Mouse (Mus musculus): ENCODE results near the gene Tmeff1. TPM values are rescaled to one million over a fixed set of nuclear protein-coding genes. Genes with fewer than 3 reads are reported as not detected.

Tmeff1 gene
- polyA plus RNA-seq (2015; fragmentation: Nextera tagmentation; extraction: Ambion mirVana) = 37.4 and 45.4 TPM in 2 replicates

- Histone ChIP-seq H3K9ac (peak within 1 kb of the TSS; percentile 86), H3K9me3 (no peaks in the 10 kb centered on the region), H3K36me3 (no peaks in the 10 kb centered on the region), H3K4me3 (replicated peaks) (peak within 1 kb of the TSS; percentile 65), H3K4me1 (replicated peaks) (peaks cover 6% of the 10 kb centered on the region; the same call in 1 of the 2 replicates), H3K27ac (peak within 1 kb of the TSS; percentile 88), H3K4me2 (replicated peaks) (peak within 1 kb of the TSS; percentile 69), H3K27me3 (replicated peaks) (no peaks in the 10 kb centered on the region)
- ATAC-seq = peak; percentile 71
- 1% methylated on average over 53 of the region's 64 CpGs for WGBS
Observed at GRCm38 (mm10) chr4:48584421-48585240, at the start of gene Tmeff1. Gene Tmeff1 (plus strand): TSS chr4:48585174.

- H3K27me3 ChIP-seq (replicated peaks) = no peaks in the 10 kb centered on the region
- no peak for ATAC-seq
- H3K27ac ChIP-seq = no peak overlapping the region
- H3K36me3 ChIP-seq = no peaks in the 10 kb centered on the region
- no peak overlapping the region for H3K4me2 ChIP-seq (replicated peaks)
- WGBS = 79% methylated on average over 5 of the region's 5 CpGs
- no peak overlapping the region for H3K4me3 ChIP-seq (replicated peaks)
- H3K9me3 ChIP-seq = no peaks in the 10 kb centered on the region
- H3K4me1 ChIP-seq (replicated peaks) = no peaks in the 10 kb centered on the region
- no peak overlapping the region for H3K9ac ChIP-seq
Observed at GRCm38 (mm10) chr4:48536275-48536674, 48.7 kb upstream of the Tmeff1 start.

- WGBS = 90% methylated on average over 5 of the region's 5 CpGs
- Histone ChIP-seq H3K9me3 (no peaks in the 10 kb centered on the region), H3K9ac (no peak overlapping the region), H3K4me2 (replicated peaks) (no peak overlapping the region), H3K4me3 (replicated peaks) (no peak overlapping the region), H3K27me3 (replicated peaks) (no peaks in the 10 kb centered on the region), H3K27ac (no peak overlapping the region), H3K4me1 (replicated peaks) (peaks cover 6% of the 10 kb centered on the region), H3K36me3 (no peaks in the 10 kb centered on the region)
- no peak for ATAC-seq
Observed at GRCm38 (mm10) chr4:48537024-48537423, 48.0 kb upstream of the Tmeff1 start.

- ATAC-seq = no peak
- Histone ChIP-seq H3K27me3 (replicated peaks) (no peaks in the 10 kb centered on the region), H3K4me1 (replicated peaks) (peaks cover 16% of the 10 kb centered on the region), H3K4me2 (replicated peaks) (no peak overlapping the region), H3K36me3 (no peaks in the 10 kb centered on the region), H3K9me3 (no peaks in the 10 kb centered on the region), H3K4me3 (replicated peaks) (no peak overlapping the region), H3K27ac (no peak overlapping the region), H3K9ac (no peak overlapping the region)
- 81% methylated on average over 2 of the region's 2 CpGs for WGBS
Observed at GRCm38 (mm10) chr4:48538581-48538980, 46.4 kb upstream of the Tmeff1 start.

GRCm38 (mm10) chr4:48539841-48540575 is 45.0 kb upstream of the Tmeff1 start, which contains the start of gene Msantd3:
Gene Msantd3 (plus strand): TSS chr4:48539935.
- Histone ChIP-seq H3K36me3 (no peaks in the 10 kb centered on the region), H3K9ac (peak within 1 kb of the TSS; percentile 94), H3K4me1 (replicated peaks) (peaks cover 16% of the 10 kb centered on the region), H3K27ac (peak within 1 kb of the TSS; percentile 91), H3K4me2 (replicated peaks) (peak within 1 kb of the TSS; percentile 87), H3K4me3 (replicated peaks) (peak within 1 kb of the TSS; percentile 68), H3K27me3 (replicated peaks) (no peaks in the 10 kb centered on the region), H3K9me3 (no peaks in the 10 kb centered on the region)
- ATAC-seq = peak; percentile 91
- under 1% methylated on average over 48 of the region's 86 CpGs for WGBS

GRCm38 (mm10) chr4:48540576-48541111 is 44.3 kb upstream of the Tmeff1 start:
- no peaks in the 10 kb centered on the region for H3K9me3 ChIP-seq
- H3K27me3 ChIP-seq (replicated peaks) = no peaks in the 10 kb centered on the region
- H3K27ac ChIP-seq = peak overlapping the region; percentile 91
- peak overlapping the region; percentile 87 for H3K4me2 ChIP-seq (replicated peaks)
- H3K4me1 ChIP-seq (replicated peaks) = peaks cover 17% of the 10 kb centered on the region
- H3K36me3 ChIP-seq = no peaks in the 10 kb centered on the region
- peak; percentile 85 for ATAC-seq
- H3K4me3 ChIP-seq (replicated peaks) = peak overlapping the region; percentile 68
- under 1% methylated on average over 41 of the region's 50 CpGs for WGBS
- peak overlapping the region; percentile 94 for H3K9ac ChIP-seq

GRCm38 (mm10) chr4:48541526-48542250 is 43.3 kb upstream of the Tmeff1 start:
- peak overlapping the region; percentile 87 for H3K4me2 ChIP-seq (replicated peaks)
- peak overlapping the region; percentile 44; the same call in 1 of the 2 replicates for H3K27ac ChIP-seq
- 13% methylated on average over 15 of the region's 15 CpGs for WGBS
- H3K9me3 ChIP-seq = no peaks in the 10 kb centered on the region
- H3K27me3 ChIP-seq (replicated peaks) = no peaks in the 10 kb centered on the region
- peak overlapping the region; percentile 55 for H3K9ac ChIP-seq
- no peak for ATAC-seq
- H3K4me3 ChIP-seq (replicated peaks) = peak overlapping the region; percentile 68
- H3K4me1 ChIP-seq (replicated peaks) = peaks cover 25% of the 10 kb centered on the region
- H3K36me3 ChIP-seq = no peaks in the 10 kb centered on the region

GRCm38 (mm10) chr4:48542351-48542750 is 42.6 kb upstream of the Tmeff1 start:
- H3K27ac ChIP-seq = no peak overlapping the region
- WGBS = 31% methylated on average over 5 of the region's 5 CpGs
- H3K4me3 ChIP-seq (replicated peaks) = no peak overlapping the region
- no peak overlapping the region for H3K9ac ChIP-seq
- peaks cover 27% of the 10 kb centered on the region for H3K4me1 ChIP-seq (replicated peaks)
- H3K9me3 ChIP-seq = no peaks in the 10 kb centered on the region
- no peaks in the 10 kb centered on the region for H3K36me3 ChIP-seq
- peak overlapping the region; percentile 87; the same call in 1 of the 2 replicates for H3K4me2 ChIP-seq (replicated peaks)
- no peak for ATAC-seq
- no peaks in the 10 kb centered on the region for H3K27me3 ChIP-seq (replicated peaks)

- H3K27me3 ChIP-seq (replicated peaks) = no peaks in the 10 kb centered on the region
- no peak overlapping the region for H3K27ac ChIP-seq
- no peaks in the 10 kb centered on the region for H3K36me3 ChIP-seq
- no peak overlapping the region for H3K9ac ChIP-seq
- WGBS = 62% methylated on average over 6 of the region's 6 CpGs
- H3K4me2 ChIP-seq (replicated peaks) = no peak overlapping the region
- peaks cover 27% of the 10 kb centered on the region for H3K4me1 ChIP-seq (replicated peaks)
- H3K9me3 ChIP-seq = no peaks in the 10 kb centered on the region
- no peak overlapping the region for H3K4me3 ChIP-seq (replicated peaks)
- ATAC-seq = no peak
Observed at GRCm38 (mm10) chr4:48543071-48543865, 41.7 kb upstream of the Tmeff1 start.

- Histone ChIP-seq H3K9me3 (no peaks in the 10 kb centered on the region), H3K36me3 (no peaks in the 10 kb centered on the region), H3K4me1 (replicated peaks) (peaks cover 27% of the 10 kb centered on the region), H3K27me3 (replicated peaks) (no peaks in the 10 kb centered on the region), H3K9ac (no peak overlapping the region), H3K4me2 (replicated peaks) (no peak overlapping the region), H3K4me3 (replicated peaks) (no peak overlapping the region), H3K27ac (no peak overlapping the region)
- WGBS = 78% methylated on average over 8 of the region's 8 CpGs
- ATAC-seq = no peak
Observed at GRCm38 (mm10) chr4:48544141-48544540, 40.8 kb upstream of the Tmeff1 start.

GRCm38 (mm10) chr4:48545966-48546365 is 39.0 kb upstream of the Tmeff1 start:
- Histone ChIP-seq H3K4me1 (replicated peaks) (peaks cover 27% of the 10 kb centered on the region), H3K4me2 (replicated peaks) (no peak overlapping the region), H3K9me3 (no peaks in the 10 kb centered on the region), H3K4me3 (replicated peaks) (no peak overlapping the region), H3K27ac (no peak overlapping the region), H3K9ac (no peak overlapping the region), H3K36me3 (no peaks in the 10 kb centered on the region), H3K27me3 (replicated peaks) (no peaks in the 10 kb centered on the region)
- WGBS = 53% methylated on average over 12 of the region's 12 CpGs
- ATAC-seq = no peak

All from intestine, embryonic 15.5 days (tissue).